Mouse (Mus musculus) left cerebral cortex, adult 18-20 months (tissue): ENCODE results near the gene Pear1. TPM values are rescaled to one million over a fixed set of nuclear protein-coding genes. Genes with fewer than 3 reads are reported as not detected.

Source experiments
- DNase-seq, 2 experiments: peaks; one replicate each; pipeline ENCODE4 v3.0.0; 2021 to 2022; ENCODE audit warnings: low spot score in 2 of 2, mixed read lengths in 1 of 2
- total RNA-seq, 2 experiments: library from RNA; stranded (reverse); gene quantifications; 2 replicates each; pipeline ENCODE4 v1.2.3; 2021

Pear1 gene
- total RNA-seq, 2 experiments from 2014 or later = 7.0 to 7.5 TPM

DNA sequence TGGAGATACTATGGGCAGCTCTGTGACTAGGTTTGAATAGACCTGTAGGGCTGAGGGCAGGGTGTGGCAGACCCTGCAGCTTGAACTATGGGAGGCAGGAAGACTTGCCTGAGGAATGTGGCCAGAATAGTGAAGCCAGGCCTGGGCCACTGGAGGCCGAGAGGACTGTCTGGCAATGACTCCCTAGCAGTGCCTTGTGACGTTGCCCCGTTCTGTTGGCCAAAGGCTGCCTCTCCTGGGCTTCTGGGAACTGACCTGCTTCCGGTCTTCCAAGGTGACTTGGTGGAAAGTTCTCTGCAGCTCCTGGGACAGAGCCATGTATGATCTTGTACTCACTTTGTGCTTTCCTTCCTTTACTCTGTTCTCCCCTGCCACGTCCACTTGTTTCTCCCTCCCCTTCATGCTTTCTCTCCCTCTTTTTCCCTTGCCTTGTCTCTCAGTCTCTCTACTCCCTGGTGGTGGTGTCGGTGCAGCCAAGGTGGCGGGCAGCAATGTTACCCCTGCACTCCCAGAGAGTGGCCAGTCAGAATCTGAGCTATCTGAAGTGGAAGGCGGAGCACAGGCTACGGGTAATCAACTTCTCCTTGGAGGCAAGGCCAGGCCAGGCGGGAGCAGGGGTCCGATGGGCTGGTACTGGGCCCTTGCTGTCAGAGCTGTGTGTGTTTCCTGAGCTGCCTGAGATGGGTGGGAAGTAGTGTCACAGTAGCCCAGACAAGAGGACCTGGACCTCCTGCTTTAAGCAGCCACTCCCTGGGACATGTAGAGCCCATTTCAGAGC is 89.9 kb downstream of the Pear1 start:
- DNase-seq = no peak

DNA sequence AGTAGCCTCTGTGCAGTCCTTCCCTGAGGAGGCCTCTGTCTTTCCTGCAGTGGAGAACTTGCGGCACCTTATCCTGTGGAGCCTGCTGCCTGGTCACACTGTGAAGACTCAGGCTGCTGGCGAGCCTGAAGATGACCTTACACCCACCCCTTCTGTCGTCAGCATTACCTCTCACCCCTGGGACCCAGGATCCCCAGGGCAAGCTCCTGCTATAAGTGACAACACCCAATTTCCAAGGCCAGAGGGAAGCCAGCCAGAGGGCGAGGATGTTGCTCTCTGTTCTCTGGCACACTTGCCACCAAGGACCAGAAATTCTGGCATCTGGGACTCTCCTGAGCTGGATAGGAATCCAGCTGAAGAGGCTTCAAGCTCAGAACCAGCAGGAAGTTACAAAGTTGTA is 91.0 kb downstream of the Pear1 start:
- DNase-seq = no peak

DNA sequence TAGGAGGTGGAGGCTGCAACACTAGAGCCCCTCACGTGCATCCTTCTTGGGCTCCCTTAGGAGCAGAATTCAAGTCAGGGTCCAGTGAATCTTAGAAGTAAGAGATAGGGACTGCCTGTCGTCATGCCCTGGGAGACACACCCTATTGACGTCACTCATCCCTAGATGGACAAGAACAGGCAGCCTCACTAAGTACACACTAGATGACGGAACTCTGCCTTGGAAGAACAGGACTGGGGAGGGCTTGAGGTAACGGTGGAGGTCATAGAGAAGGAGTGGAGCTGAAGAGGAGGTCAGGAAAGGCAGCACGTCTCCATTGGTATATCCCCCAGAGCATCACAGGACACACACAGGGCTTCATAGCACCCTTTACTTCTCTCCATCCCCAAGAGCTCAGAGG is 95.4 kb downstream of the Pear1 start:
- DNase-seq = no peak

DNA sequence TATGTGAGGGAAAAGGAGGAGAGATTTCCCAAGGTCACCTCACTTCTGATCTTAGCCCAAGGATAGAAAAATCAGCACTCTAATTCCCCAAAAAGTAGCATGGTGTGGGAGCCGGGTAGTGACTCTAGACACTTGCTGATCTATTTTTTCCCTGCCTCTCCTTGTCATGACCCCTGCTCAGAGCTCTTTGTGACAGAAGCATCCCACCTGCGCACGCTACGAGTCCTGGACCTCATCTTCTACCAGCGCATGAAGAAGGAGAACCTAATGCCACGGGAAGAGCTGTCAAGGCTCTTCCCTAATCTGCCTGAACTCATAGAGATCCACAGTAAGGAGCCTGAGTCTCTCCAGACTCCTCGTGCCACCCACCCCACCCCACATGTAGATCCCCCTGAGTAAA is 97.9 kb downstream of the Pear1 start:
- no peak for DNase-seq

DNA sequence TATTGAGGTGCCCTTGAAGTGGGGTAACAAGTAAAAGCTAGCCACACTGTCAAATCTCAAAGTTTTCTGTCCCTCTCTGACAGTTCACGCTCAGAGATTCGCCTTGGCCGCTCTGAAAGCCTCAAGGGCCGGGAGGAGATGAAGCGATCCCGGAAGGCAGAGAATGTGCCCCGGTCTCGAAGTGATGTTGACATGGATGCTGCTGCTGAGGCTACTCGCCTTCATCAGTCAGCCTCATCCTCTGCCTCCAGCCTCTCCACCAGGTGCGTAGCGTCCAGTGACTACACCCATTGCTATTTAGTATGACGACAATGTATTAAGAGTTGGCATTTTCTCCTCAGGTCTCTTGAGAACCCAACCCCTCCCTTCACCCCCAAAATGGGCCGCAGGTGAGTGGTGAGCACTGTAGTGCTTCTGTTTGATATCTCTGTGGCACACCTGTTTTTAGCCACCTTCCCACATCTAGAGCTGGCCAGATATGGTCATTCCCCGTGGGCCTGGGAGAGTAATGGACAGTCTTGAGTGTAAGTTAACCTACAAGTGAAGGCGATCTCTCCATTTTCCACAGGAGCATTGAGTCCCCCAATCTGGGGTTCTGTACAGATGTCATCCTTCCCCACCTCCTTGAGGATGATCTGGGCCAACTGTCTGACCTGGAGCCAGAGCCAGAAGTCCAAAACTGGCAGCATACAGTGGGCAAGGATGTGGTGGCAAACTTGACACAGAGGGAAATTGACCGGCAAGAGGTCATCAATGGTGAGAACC is 98.5 kb downstream of the Pear1 start:
- no peak for DNase-seq

DNA sequence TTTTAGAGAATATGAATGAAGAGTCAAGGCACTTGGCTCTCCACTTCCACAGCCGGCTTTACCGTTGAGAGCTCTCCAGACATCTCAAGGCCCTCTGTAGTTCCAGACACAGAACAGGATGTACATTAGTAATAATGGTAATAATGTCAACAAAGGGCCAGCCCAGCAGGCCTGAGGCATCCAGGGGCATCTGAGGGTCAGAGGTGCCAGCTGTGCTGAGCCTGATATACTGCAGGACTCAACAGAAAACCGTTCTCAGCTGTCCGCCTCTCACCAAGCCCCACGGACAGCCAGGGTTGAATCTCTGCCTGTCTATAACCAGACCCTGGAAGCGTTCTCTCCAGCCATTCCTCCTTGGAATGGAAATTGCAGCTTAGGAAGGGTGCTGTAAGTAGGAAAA is 99.5 kb downstream of the Pear1 start:
- no peak for DNase-seq

DNA sequence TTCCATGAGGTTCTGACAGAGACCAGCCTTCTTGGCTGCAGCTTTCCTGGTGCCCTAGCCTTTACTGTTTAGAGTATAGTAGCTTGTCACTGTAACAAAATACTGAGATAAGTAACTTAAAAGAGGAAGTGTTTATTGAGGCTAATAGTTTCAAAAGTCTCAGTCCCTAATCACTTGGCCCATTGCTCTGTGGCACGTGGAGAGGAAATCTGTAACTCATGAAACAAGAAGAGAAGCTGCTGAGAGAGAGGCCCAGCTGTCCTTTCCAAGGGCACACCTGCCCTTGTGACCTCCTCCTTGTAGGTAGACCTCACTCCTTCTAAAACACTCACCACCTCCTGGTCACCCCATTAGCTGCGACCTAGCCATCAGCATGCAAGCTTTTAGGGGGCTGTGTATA is 105.6 kb downstream of the Pear1 start:
- DNase-seq = no peak

Other genes starting within 250 kb of the Pear1 start
- gene Arhgef11, start 206.7 kb downstream of the Pear1 start, total RNA-seq = 10 to 100 TPM; 58.3 to 60.9 TPM
- under 1 TPM in 1 of 2 experiments, not detected in 1; 0.79 TPM for gene Lrrc71, start 75.7 kb downstream of the Pear1 start, total RNA-seq
- under 1 TPM; 0.49 to 0.95 TPM for gene Ntrk1, start 29.1 kb downstream of the Pear1 start, total RNA-seq
- gene Insrr, start 27.4 kb downstream of the Pear1 start, total RNA-seq = under 1 TPM; 0.72 to 0.96 TPM
- not detected for gene Sh2d2a, start 22.4 kb upstream of the Pear1 start, total RNA-seq
- 10 to 100 TPM; 58.4 to 59.5 TPM for gene Prcc, start 61.3 kb upstream of the Pear1 start, total RNA-seq
- 100 to 1,000 TPM; 154 TPM for gene Hdgf, start 82.0 kb upstream of the Pear1 start, total RNA-seq
- gene Mrpl24, start 95.2 kb upstream of the Pear1 start, total RNA-seq = 10 to 100 TPM; 53.6 to 53.7 TPM
- gene Isg20l2, start 106.0 kb upstream of the Pear1 start, total RNA-seq = 10 to 100 TPM; 13.4 to 14.0 TPM
- 10 to 100 TPM; 19.2 to 21.2 TPM for gene Rrnad1, start 106.4 kb upstream of the Pear1 start, total RNA-seq
- gene Crabp2, start 124.4 kb upstream of the Pear1 start, total RNA-seq = 1 to 10 TPM; 7.9 to 8.4 TPM
- 1 to 10 TPM; 4.6 to 9.5 TPM for gene Nes, start 146.8 kb upstream of the Pear1 start, total RNA-seq
- gene Bcan, start 175.9 kb upstream of the Pear1 start, total RNA-seq = 100 to 1,000 TPM; 221 to 244 TPM
- gene Hapln2, start 203.3 kb upstream of the Pear1 start, total RNA-seq = 10 to 100 TPM; 22.6 to 24.1 TPM
- gene Gpatch4, start 218.8 kb upstream of the Pear1 start, total RNA-seq = 10 to 100 TPM; 14.8 to 19.5 TPM
- 10 to 100 TPM; 76.2 to 77.0 TPM for gene Naxe, start 234.2 kb upstream of the Pear1 start, total RNA-seq